Comparison of ENCODE assay signal across 38 mouse cellular contexts in the genomic region with DNA sequence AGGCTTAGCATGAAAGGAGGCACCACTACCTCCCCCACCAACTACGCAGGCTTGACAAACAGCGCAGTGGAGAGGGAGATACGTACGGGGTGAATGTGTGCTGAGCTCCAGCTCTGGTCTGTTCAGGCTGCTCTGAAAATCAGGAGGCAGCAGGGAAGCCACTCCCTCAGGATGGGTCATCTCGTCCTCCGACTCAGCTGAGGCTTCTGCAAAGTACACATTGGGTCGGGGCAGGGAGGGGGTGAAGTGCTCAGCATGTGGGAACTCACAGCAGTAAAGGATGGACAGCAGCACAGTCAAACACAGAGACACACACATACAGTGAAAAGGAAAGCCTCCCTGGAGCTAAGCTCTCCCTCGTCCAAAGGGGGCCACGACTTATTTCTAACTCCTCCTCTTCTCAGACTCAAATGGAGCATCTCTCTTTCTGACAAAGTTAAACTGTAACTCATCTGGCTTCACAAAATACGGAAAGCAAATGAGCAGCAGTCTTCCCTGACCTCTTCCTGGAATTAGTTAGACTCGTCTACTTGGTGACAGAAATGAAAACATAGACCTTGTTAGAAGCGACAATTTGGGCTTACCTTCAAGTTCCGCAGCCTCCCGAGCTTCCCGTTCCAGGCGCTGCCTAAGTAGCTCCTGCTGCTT. TPM values are rescaled to one million over a fixed set of nuclear protein-coding genes. Genes with fewer than 3 reads are reported as not detected.
DNase-seq lines count a peak whose midpoint lies in the region; ATAC-seq and TF ChIP-seq lines count a peak whose summit lies in the region.
"Had no signal": no experiment of that assay in that cellular context is flagged by ENCODE, and none has a peak within 500 bp of the region (broad histone marks: within the 10 kb centered on the region; RNA-seq: fewer than 3 reads in every experiment).

No protein-coding gene starts in this region.

- no peak overlapping the region for H3K4me2 ChIP-seq in heart, embryonic 11.5 days
- peak overlapping the region; percentile 13; the same call in 1 of the 2 replicates for H3K4me2 ChIP-seq in liver, embryonic 16.5 days (ENCODE audit: low read depth, low read length)
- H3K4me2 ChIP-seq: embryonic facial prominence, embryonic 13.5 days; forebrain, embryonic 15.5 days; limb, embryonic 13.5 days; lung, embryonic 14.5 days; midbrain, embryonic 15.5 days; neural tube, embryonic 12.5 days had no signal

- H3K36me3 ChIP-seq in heart, embryonic 11.5 days (ENCODE audit: control insufficient read depth, insufficient read depth, low read length) = peaks cover 23% of the 10 kb centered on the region
- H3K36me3 ChIP-seq in liver, adult 2 months (ENCODE audit: control insufficient read depth, insufficient read depth, low read length) = peaks cover 40% of the 10 kb centered on the region
- peaks cover 33% of the 10 kb centered on the region for H3K36me3 ChIP-seq in liver, embryonic 16.5 days (ENCODE audit: control insufficient read depth, insufficient read depth)

- intact Hi-C loops in gastrocnemius, postnatal 14 days (cut with DNase I; ENCODE audit: low total_unique reads) = no loop called here

- peaks cover 12% of the 10 kb centered on the region; the same call in 1 of the 2 replicates for H3K79me2 ChIP-seq in liver, adult 2 months (ENCODE audit: control insufficient read depth, insufficient read depth, low read length)

- 86% methylated on average over 16 of the region's 16 CpGs for WGBS in heart, embryonic 11.5 days (ENCODE audit: insufficient replicate concordance)
- WGBS in liver, adult 2 months = 28% methylated on average over 16 of the region's 16 CpGs
- WGBS in liver, embryonic 16.5 days (ENCODE audit: insufficient replicate concordance) = 79% methylated on average over 16 of the region's 16 CpGs

- 0 out of 2 replicates have a peak overlapping the region, but pooled peaks have one; percentile 16 for H3K9ac ChIP-seq in heart, embryonic 11.5 days (ENCODE audit: low read depth, low read length)
- H3K9ac ChIP-seq in liver, adult 2 months (ENCODE audit: low read depth, low read length) = no peak overlapping the region
- H3K9ac ChIP-seq in liver, embryonic 16.5 days (ENCODE audit: low read depth, low read length) = no peak overlapping the region
- H3K9ac ChIP-seq: embryonic facial prominence, embryonic 13.5 days; forebrain, embryonic 15.5 days; limb, embryonic 13.5 days; lung, embryonic 14.5 days; midbrain, embryonic 15.5 days; neural tube, embryonic 12.5 days had no signal

- no peak overlapping the region for H3K4me3 ChIP-seq in heart, embryonic 11.5 days (ENCODE audit: low read depth, low read length)
- no peak overlapping the region for H3K4me3 ChIP-seq in liver, adult 2 months (ENCODE audit: insufficient read depth, low read depth, low read length)
- no peak overlapping the region for H3K4me3 ChIP-seq in liver, embryonic 16.5 days (ENCODE audit: low read depth, low read length)
- H3K4me3 ChIP-seq: embryonic facial prominence, embryonic 13.5 days; forebrain, embryonic 10.5 days; forebrain, embryonic 15.5 days; layer of hippocampus, adult 2 months; left cerebral cortex, adult 2 months; limb, embryonic 13.5 days; midbrain, embryonic 15.5 days; myocyte; neural tube, embryonic 12.5 days had no signal

- DNase-seq in heart, postnatal 4 days = no peak
- DNase-seq in kidney, adult 9 months = peak; percentile 33
- no peak for DNase-seq in kidney, postnatal 10 days
- DNase-seq in liver, adult 2 months (ENCODE audit: extremely low read depth, low read depth, low spot score) = peak; percentile 64
- no peak for DNase-seq in retina, embryonic 14.5 days (ENCODE audit: low spot score)
- DNase-seq in gastrocnemius, postnatal 14 days = no peak
- DNase-seq: adrenal gland, postnatal 25 days; cerebellum, adult 11-12 months; cerebellum, adult 9-11 months; heart, postnatal 14 days; kidney, postnatal 25 days; lung, embryonic 14.5 days; lung, postnatal 14 days; thymus, postnatal 14 days had no signal

- no peaks in the 10 kb centered on the region for H3K9me3 ChIP-seq in heart, embryonic 11.5 days (replicated peaks; ENCODE audit: control insufficient read depth, low read length)
- H3K9me3 ChIP-seq in liver, embryonic 16.5 days (replicated peaks; ENCODE audit: control insufficient read depth, low read length) = no peaks in the 10 kb centered on the region
- H3K9me3 ChIP-seq: embryonic facial prominence, embryonic 13.5 days; forebrain, embryonic 10.5 days; forebrain, embryonic 15.5 days; G1E; limb, embryonic 13.5 days; midbrain, embryonic 15.5 days; neural tube, embryonic 12.5 days had no signal

- no peak for TF ChIP-seq CTCF in liver, adult 2 months (IDR thresholded peaks at IDR 0.05; ENCODE audit: low read depth, low read length)

- H3K27me3 ChIP-seq in heart, embryonic 11.5 days (ENCODE audit: control insufficient read depth, insufficient read depth, low read length) = no peaks in the 10 kb centered on the region
- H3K27me3 ChIP-seq in liver, adult 2 months (ENCODE audit: control insufficient read depth, insufficient read depth, low read length) = no peaks in the 10 kb centered on the region
- no peaks in the 10 kb centered on the region for H3K27me3 ChIP-seq in liver, embryonic 16.5 days (ENCODE audit: control insufficient read depth, insufficient read depth, low read depth, low read length)
- H3K27me3 ChIP-seq: CH12.LX; embryonic facial prominence, embryonic 13.5 days; forebrain, embryonic 15.5 days; limb, embryonic 13.5 days; midbrain, embryonic 15.5 days; neural tube, embryonic 12.5 days had no signal

- TF ChIP-seq POLR2A in liver, adult 2 months (IDR thresholded peaks at IDR 0.05; ENCODE audit: extremely low read depth, insufficient read depth, low read length) = no peak

- H3K27ac ChIP-seq in heart, embryonic 11.5 days (ENCODE audit: low read depth, low read length) = no peak overlapping the region
- no peak overlapping the region; the same call in 1 of the 2 replicates for H3K27ac ChIP-seq in liver, adult 2 months (replicated peaks; ENCODE audit: insufficient read depth, low read depth, low read length)
- H3K27ac ChIP-seq in liver, embryonic 16.5 days (ENCODE audit: low read length) = no peak overlapping the region
- H3K27ac ChIP-seq: embryonic facial prominence, embryonic 13.5 days; forebrain, embryonic 10.5 days; forebrain, embryonic 15.5 days; layer of hippocampus, adult 2 months; left cerebral cortex, adult 2 months; limb, embryonic 13.5 days; midbrain, embryonic 15.5 days; neural tube, embryonic 12.5 days had no signal

- no peak for ATAC-seq in heart, embryonic 11.5 days (replicated peaks; ENCODE audit: insufficient number of reproducible peaks, low FRiP score, low TSS enrichment)
- ATAC-seq in liver, embryonic 16.5 days (ENCODE audit: low read depth) = peak; percentile 88
- ATAC-seq: forebrain, embryonic 15.5 days; intestine, postnatal 0 days; midbrain, embryonic 15.5 days had no signal

- no peaks in the 10 kb centered on the region for H3K4me1 ChIP-seq in heart, embryonic 11.5 days (ENCODE audit: control insufficient read depth, insufficient read depth, low read length)
- H3K4me1 ChIP-seq in liver, adult 2 months (ENCODE audit: control insufficient read depth, insufficient read depth, low read length) = peaks cover 6% of the 10 kb centered on the region
- peaks cover 8% of the 10 kb centered on the region for H3K4me1 ChIP-seq in liver, embryonic 16.5 days (ENCODE audit: control insufficient read depth, low read depth, low read length)
- H3K4me1 ChIP-seq: embryonic facial prominence, embryonic 13.5 days; limb, embryonic 13.5 days; neural tube, embryonic 12.5 days had no signal

RNA-seq across cellular contexts. Expression of a gene that starts 7.2 kb away (rescaled TPM):
- 56.7 and 60.8 TPM in 2 replicates for polyA plus RNA-seq in heart, embryonic 11.5 days (2014; fragmentation: Nextera tagmentation; extraction: Ambion mirVana)
- 10 to 100 TPM; 19.3 to 20.9 TPM for total RNA-seq in heart, postnatal 4 days (2021)
- total RNA-seq in liver, adult 2 months (2014; rRNA removed) = 30.6 and 36.0 TPM in 2 replicates
- polyA plus RNA-seq in liver, adult 2 months (2012; rRNA removed) = 36.7 and 39.0 TPM in 2 replicates
- 40.2 and 42.6 TPM in 2 replicates for polyA plus RNA-seq in liver, embryonic 16.5 days (2015; fragmentation: Nextera tagmentation; extraction: Ambion mirVana)
- total RNA-seq in gastrocnemius, postnatal 14 days (2021) = 10 to 100 TPM; 10.1 to 11.8 TPM

RNA-seq across cellular contexts. Expression of a gene that starts 8.0 kb away (rescaled TPM):
- 72.1 and 96.8 TPM in 2 replicates for polyA plus RNA-seq in heart, embryonic 11.5 days (2014; fragmentation: Nextera tagmentation; extraction: Ambion mirVana)
- 100 to 1,000 TPM; 119 to 129 TPM for total RNA-seq in heart, postnatal 4 days (2021)
- 39.7 and 44.3 TPM in 2 replicates for total RNA-seq in liver, adult 2 months (2014; rRNA removed)
- polyA plus RNA-seq in liver, adult 2 months (2012; rRNA removed) = 39.0 and 49.1 TPM in 2 replicates
- 43.5 and 45.1 TPM in 2 replicates for polyA plus RNA-seq in liver, embryonic 16.5 days (2015; fragmentation: Nextera tagmentation; extraction: Ambion mirVana)
- 10 to 100 TPM; 68.1 to 73.8 TPM for total RNA-seq in gastrocnemius, postnatal 14 days (2021)

RNA-seq across cellular contexts. Expression of a gene that starts 19.9 kb away (rescaled TPM):
- polyA plus RNA-seq in heart, embryonic 11.5 days (2014; fragmentation: Nextera tagmentation; extraction: Ambion mirVana) = 0.15 and 0.36 TPM in 2 replicates
- under 1 TPM; 0.14 to 0.16 TPM for total RNA-seq in heart, postnatal 4 days (2021)
- not detected in 2 replicates for total RNA-seq in liver, adult 2 months (2014; rRNA removed)
- polyA plus RNA-seq in liver, adult 2 months (2012; rRNA removed) = not detected in 2 replicates
- 0.05 and 0.06 TPM in 2 replicates for polyA plus RNA-seq in liver, embryonic 16.5 days (2015; fragmentation: Nextera tagmentation; extraction: Ambion mirVana)
- total RNA-seq in gastrocnemius, postnatal 14 days (2021) = not detected
- total RNA-seq: adrenal gland, adult 18-20 months; adrenal gland, postnatal 25 days; CH12.LX; gastrocnemius, adult 18-20 months; heart, adult 8-10 months; heart, postnatal 14 days; layer of hippocampus, adult 2 months; left cerebral cortex, adult 2 months; left cerebral cortex, postnatal 36 days had no signal
- polyA plus RNA-seq: C2C12; forebrain, embryonic 10.5 days; G1E; intestine, postnatal 0 days had no signal

RNA-seq across cellular contexts. Expression of a gene that starts 33.2 kb away (rescaled TPM):
- not detected in 2 replicates for polyA plus RNA-seq in heart, embryonic 11.5 days (2014; fragmentation: Nextera tagmentation; extraction: Ambion mirVana)
- not detected for total RNA-seq in heart, postnatal 4 days (2021)
- 5.6 and 7.9 TPM in 2 replicates for total RNA-seq in liver, adult 2 months (2014; rRNA removed)
- 12.4 and 12.9 TPM in 2 replicates for polyA plus RNA-seq in liver, adult 2 months (2012; rRNA removed)
- polyA plus RNA-seq in liver, embryonic 16.5 days (2015; fragmentation: Nextera tagmentation; extraction: Ambion mirVana) = 10.4 and 11.7 TPM in 2 replicates
- not detected for total RNA-seq in gastrocnemius, postnatal 14 days (2021)
- total RNA-seq: adrenal gland, postnatal 25 days; gastrocnemius, adult 18-20 months; heart, adult 8-10 months; heart, postnatal 14 days; layer of hippocampus, adult 2 months; layer of hippocampus, postnatal 14 days; left cerebral cortex, adult 2 months; left cerebral cortex, postnatal 36 days had no signal
- polyA plus RNA-seq: C2C12; embryonic facial prominence, embryonic 13.5 days; forebrain, embryonic 10.5 days; forebrain, embryonic 15.5 days; frontal cortex, adult 2 months; heart, embryonic 14.5 days; hindbrain, embryonic 11.5 days; intestine, postnatal 0 days; limb, embryonic 13.5 days; lung, embryonic 14.5 days; myocyte; stomach, embryonic 14.5 days had no signal

RNA-seq across cellular contexts. Expression of a gene that starts 37.6 kb away (rescaled TPM):
- 2.9 and 3.1 TPM in 2 replicates for polyA plus RNA-seq in heart, embryonic 11.5 days (2014; fragmentation: Nextera tagmentation; extraction: Ambion mirVana)
- 1 to 10 TPM; 2.7 to 3.1 TPM for total RNA-seq in heart, postnatal 4 days (2021)
- 0.09 and 0.27 TPM in 2 replicates for total RNA-seq in liver, adult 2 months (2014; rRNA removed)
- 0.37 and 0.73 TPM in 2 replicates for polyA plus RNA-seq in liver, adult 2 months (2012; rRNA removed)
- 0.13 and 0.25 TPM in 2 replicates for polyA plus RNA-seq in liver, embryonic 16.5 days (2015; fragmentation: Nextera tagmentation; extraction: Ambion mirVana)
- under 1 TPM; 0.53 to 0.55 TPM for total RNA-seq in gastrocnemius, postnatal 14 days (2021)

Comparison
In these comparisons a context has a peak if more than half of its experiments do, and no peak if none do; other contexts are left out.
1. DNase-seq: peak in kidney, adult 9 months (single experiment) and liver, adult 2 months (single experiment); none in heart, postnatal 4 days (single experiment), kidney, postnatal 10 days (single experiment), retina, embryonic 14.5 days (single experiment) and gastrocnemius, postnatal 14 days (single experiment).